Mouse (Mus musculus) intestine, embryonic 15.5 days (tissue): ENCODE data around the gene Gm38392. TPM values are rescaled to one million over a fixed set of nuclear protein-coding genes. Genes with fewer than 3 reads are reported as not detected.
A peak's percentile ranks its signal among the peaks of the same experiment; 100 is the strongest.

ENCODE experiments used
- ATAC-seq: fragments of 200-750 bp; cut with Nextera tagmentation; 2 replicates; pipeline ENCODE4 v1.8.0; 2017; ENCODE audit warnings: moderate TSS enrichment, moderate library complexity
- H3K27ac ChIP-seq: fragments of 300-500 bp; sonication (generic); 2 replicates; pipeline ENCODE4 v1.5.1; 2015; ENCODE audit warnings: mild to moderate bottlenecking, inconsistent platforms
- H3K27me3 ChIP-seq: fragments of 300-500 bp; sonication (generic); replicated peaks from 2 replicates; pipeline ENCODE4 v1.6.1; 2015; ENCODE audit warnings: inconsistent platforms
- H3K36me3 ChIP-seq: fragments of 300-500 bp; sonication (generic); 2 replicates; pipeline ENCODE4 v1.6.1; 2015; ENCODE audit warnings: inconsistent platforms
- H3K4me1 ChIP-seq: fragments of 300-500 bp; sonication (generic); replicated peaks from 2 replicates; pipeline ENCODE4 v1.6.1; 2015; ENCODE audit warnings: inconsistent platforms
- H3K4me2 ChIP-seq: fragments of 300-500 bp; sonication (generic); replicated peaks from 2 replicates; pipeline ENCODE4 v1.6.1; 2015; ENCODE audit warnings: mild to moderate bottlenecking, inconsistent platforms
- H3K4me3 ChIP-seq: fragments of 300-500 bp; sonication (generic); replicated peaks from 2 replicates; pipeline ENCODE4 v1.5.1; 2015; ENCODE audit warnings: inconsistent platforms
- H3K9ac ChIP-seq: fragments of 300-500 bp; sonication (generic); 2 replicates; pipeline ENCODE4 v1.6.1; 2015; ENCODE audit warnings: inconsistent platforms
- H3K9me3 ChIP-seq: fragments of 300-500 bp; sonication (generic); 2 replicates; pipeline ENCODE4 v1.6.1; 2016; ENCODE audit warnings: inconsistent platforms
- WGBS: fragments of 180-500 bp; shearing (Covaris S2); methylation state at CpG from one replicate; pipeline ENCODE4 v1.1.7; 2015; 5-methylcytosine and 5-hydroxymethylcytosine counted together
- polyA plus RNA-seq: library from polyadenylated mRNA; unstranded; fragments of >200 nt; fragmentation: Nextera tagmentation; extraction: Ambion mirVana; gene quantifications from 2 replicates; pipeline ENCODE4 v1.2.1, GENCODE M21; 2015

The Gm38392 gene
- polyA plus RNA-seq, result 0.15 and 0.42 TPM in 2 replicates

DNA sequence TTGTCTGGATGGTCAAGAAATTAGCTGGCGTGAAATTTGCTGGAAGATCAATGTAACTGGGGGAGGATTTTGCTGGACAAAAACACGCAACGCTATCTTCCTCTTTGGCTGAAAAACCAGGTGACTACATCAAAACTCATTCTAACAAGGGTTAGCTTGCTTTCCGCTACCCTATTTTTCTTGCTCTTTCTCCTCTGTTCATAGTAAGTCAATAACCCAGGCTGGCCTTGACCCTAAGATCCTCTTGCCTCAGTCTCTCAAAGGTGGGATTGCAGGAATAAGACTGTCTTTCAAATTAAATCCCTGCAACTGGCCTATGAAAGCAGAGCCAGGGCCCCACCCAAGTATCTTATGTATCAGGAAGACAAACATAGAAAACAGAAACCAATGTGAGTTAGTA lies at the start of gene Gm38392:
TSS of gene Gm38392 (minus strand) at position 101 of the 400 bp plus-strand sequence.
- Histone ChIP-seq H3K9ac (no peak within 1 kb of the TSS), H3K27me3 (no peaks in the 10 kb centered on the region), H3K4me3 (no peak within 1 kb of the TSS), H3K4me1 (no peaks in the 10 kb centered on the region), H3K36me3 (no peaks in the 10 kb centered on the region), H3K9me3 (no peaks in the 10 kb centered on the region), H3K27ac (no peak within 1 kb of the TSS), H3K4me2 (no peak within 1 kb of the TSS)
- WGBS, result 98% methylated on average over 4 of the region's 4 CpGs
- no peak for ATAC-seq

DNA sequence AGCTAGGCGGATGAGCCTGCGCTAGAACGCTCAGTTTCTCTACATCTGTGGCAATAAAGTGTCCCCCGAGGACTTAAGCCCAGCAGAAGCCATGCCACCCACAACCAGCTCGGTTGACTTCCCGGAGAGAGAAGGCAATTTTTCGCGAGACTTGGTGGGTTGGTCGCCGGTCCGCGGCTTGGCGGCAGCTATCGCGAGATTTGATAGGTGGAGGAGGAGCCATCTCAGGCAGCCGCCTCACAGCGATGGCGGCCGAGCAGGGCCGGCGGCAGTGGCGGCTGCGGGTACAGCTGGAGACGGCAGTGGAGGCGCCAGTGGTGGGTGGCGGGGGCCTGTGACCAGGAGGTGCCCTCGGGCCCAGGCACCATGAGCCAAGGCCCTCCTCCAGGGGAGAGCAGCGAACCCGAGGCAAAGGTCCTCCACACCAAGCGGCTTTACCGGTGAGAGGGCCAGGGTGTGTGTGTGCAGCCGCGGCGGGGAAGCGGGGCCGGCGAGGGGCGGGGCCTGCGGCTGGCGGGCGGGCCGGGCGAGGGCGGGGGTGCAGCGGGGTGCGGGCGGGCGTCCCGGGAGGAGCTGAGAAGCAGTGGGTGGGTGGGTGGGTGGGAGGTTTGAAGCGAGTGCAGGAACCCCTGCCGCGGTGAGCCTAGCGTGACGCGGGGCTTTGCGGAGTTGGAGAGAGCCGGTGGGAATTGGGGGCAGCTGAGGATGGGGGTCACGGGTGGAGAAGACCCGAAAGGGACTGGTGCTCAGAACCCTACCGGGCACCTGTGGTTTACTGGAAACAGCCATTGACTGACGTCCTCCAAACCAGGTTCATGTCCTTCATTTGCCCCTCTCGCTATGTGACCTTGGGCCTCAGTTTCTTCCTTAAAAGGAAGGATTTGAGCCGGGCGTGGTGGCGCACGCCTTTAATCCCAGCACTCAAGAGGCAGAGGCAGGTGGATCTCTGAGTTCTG lies 49.3 kb upstream of the Gm38392 start, which contains the start of the genes Tmem79 and Smg5:
TSS of gene Tmem79 (minus strand) at position 91 of the 956 bp plus-strand sequence.
TSS of gene Smg5 (plus strand) at position 203 of the 956 bp plus-strand sequence.
- peak within 1 kb of the TSS; percentile 66 for H3K4me2 ChIP-seq
- peak within 1 kb of the TSS; percentile 95 for H3K9ac ChIP-seq
- H3K9me3 ChIP-seq, result no peaks in the 10 kb centered on the region
- peaks cover 10% of the 10 kb centered on the region for H3K4me1 ChIP-seq
- peak within 1 kb of the TSS; percentile 93 for H3K27ac ChIP-seq
- 1% methylated on average over 48 of the region's 66 CpGs for WGBS
- H3K27me3 ChIP-seq, result no peaks in the 10 kb centered on the region
- no peaks in the 10 kb centered on the region for H3K36me3 ChIP-seq
- H3K4me3 ChIP-seq, result peak within 1 kb of the TSS; percentile 81
- ATAC-seq, result peak; percentile 89

DNA sequence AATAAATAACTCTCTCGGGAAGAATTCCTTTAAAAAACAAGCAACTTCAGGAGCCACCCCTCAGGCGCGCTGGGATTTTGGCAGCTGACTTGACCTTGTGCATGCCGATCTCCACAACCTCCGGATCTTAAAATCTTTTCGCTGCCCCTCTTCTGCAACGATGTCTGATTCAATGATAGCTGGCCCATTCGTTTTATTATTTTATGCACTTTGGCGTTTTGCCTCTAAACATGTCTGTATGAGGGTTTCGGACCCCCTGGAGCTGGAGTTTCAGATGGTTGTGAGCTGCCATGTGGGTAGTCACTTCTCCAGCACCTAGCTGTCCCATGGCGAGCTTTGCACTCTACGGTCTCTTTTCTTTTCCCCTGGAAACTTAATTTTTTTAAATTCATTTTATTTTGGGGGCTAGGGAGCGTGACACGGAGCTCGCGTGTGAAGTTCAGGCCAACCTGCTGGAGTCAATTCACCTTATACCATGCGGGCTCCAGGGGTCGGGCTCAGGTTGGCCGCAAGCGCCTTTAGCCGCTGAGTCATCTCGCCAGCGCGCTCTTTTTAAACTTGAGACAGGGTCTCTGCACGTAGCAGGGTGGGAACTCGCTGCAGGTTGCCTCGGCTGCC lies 48.5 kb upstream of the Gm38392 start:
- Histone ChIP-seq H3K4me1 (peaks cover 10% of the 10 kb centered on the region), H3K9ac (peak overlapping the region; percentile 95), H3K4me2 (peak overlapping the region; percentile 66), H3K9me3 (no peaks in the 10 kb centered on the region), H3K36me3 (no peaks in the 10 kb centered on the region), H3K4me3 (peak overlapping the region; percentile 81), H3K27me3 (no peaks in the 10 kb centered on the region), H3K27ac (peak overlapping the region; percentile 93)
- under 1% methylated on average over 27 of the region's 27 CpGs for WGBS
- peak; percentile 31 for ATAC-seq

DNA sequence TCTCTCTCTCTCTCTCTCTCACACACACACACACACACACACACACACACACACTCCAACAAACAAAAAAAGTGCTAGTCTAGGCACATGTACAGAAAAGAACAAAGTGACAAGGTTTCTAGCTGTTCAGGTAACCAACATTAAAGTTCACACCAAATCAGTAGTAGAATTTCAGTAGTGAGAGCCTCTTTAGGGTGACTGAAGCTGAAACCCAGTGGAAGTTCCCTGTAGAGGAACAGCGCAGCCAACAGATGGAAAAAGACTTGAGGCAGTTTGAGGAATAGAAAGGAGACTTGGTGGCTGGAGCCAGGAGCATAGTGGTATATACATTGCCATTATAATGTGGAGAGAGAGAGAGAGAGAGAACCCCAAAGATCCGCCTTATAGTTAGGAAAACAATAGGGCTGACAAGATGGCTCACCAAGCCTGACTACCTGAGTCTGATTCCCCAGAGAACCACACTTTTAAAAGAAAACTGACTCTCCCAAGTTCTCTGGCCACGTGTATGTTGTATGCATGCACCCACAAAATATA lies 48.0 kb upstream of the Gm38392 start:
- H3K4me1 ChIP-seq, result peaks cover 10% of the 10 kb centered on the region
- no peaks in the 10 kb centered on the region for H3K27me3 ChIP-seq
- no peaks in the 10 kb centered on the region for H3K36me3 ChIP-seq
- no peak for ATAC-seq
- H3K4me2 ChIP-seq, result peak overlapping the region; percentile 66
- WGBS, result 32% methylated on average over 3 of the region's 3 CpGs
- no peaks in the 10 kb centered on the region for H3K9me3 ChIP-seq
- peak overlapping the region; percentile 93 for H3K27ac ChIP-seq
- H3K9ac ChIP-seq, result peak overlapping the region; percentile 95
- H3K4me3 ChIP-seq, result peak overlapping the region; percentile 81

DNA sequence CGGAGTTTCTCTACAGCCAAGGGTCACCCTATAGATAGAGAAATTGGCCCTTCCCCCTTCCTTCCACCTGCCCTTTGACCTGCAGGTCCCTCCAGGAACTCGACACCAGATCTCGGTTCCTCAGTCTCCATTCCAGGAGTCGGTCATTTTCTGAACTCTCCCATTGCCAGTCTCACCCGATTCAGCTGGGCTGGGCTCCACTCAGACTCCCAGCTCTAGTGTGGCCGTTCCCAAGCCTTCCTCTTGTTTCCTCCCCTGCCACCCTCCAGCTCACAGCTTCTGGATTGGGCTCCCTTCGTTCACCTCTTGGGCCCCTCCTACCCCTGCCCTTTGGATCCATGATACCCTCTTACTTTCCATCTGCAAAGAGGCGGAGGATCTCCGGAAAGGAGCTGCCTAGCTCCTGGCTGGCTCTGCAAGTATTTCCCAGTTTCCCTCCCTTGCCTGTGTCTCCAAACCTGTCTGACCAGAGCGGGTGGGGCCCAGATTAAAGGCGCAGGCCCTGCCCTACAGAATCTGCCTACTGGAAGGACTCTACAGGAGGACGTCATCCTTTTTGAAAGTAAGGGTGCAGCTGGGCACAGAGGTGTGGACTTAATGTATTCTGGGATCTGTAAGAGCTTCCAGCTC lies 47.1 kb upstream of the Gm38392 start:
- Histone ChIP-seq H3K9ac (peak overlapping the region; percentile 42), H3K4me3 (peak overlapping the region; percentile 81), H3K27me3 (no peaks in the 10 kb centered on the region), H3K4me2 (peak overlapping the region; percentile 66), H3K36me3 (peaks cover 2% of the 10 kb centered on the region; the same call in 1 of the 2 replicates), H3K27ac (peak overlapping the region; percentile 93), H3K9me3 (no peaks in the 10 kb centered on the region), H3K4me1 (peaks cover 10% of the 10 kb centered on the region)
- WGBS, result 34% methylated on average over 12 of the region's 12 CpGs
- peak; percentile 83 for ATAC-seq

DNA sequence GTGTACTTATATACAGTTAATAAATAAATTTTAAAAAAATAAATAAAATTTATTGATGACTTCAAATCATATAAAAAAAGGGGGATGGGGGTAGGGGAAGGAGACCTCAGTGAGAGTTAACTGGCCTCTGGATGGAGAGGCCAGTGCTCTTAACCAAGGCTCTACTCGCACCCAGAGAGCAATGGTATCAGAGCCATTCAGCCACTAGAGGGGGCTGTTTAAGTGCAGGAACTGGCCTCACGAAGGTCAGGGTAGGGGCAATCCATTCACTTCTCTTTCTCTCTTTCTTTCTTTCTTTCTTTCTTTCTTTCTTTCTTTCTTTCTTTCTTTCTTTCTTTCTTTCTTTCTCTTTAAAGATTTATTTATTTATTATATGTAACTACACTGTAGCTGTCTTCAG lies 44.3 kb upstream of the Gm38392 start:
- ATAC-seq, result no peak
- peaks cover 6% of the 10 kb centered on the region; the same call in 1 of the 2 replicates for H3K36me3 ChIP-seq
- no peak overlapping the region for H3K27ac ChIP-seq
- no peaks in the 10 kb centered on the region for H3K9me3 ChIP-seq
- no peak overlapping the region for H3K9ac ChIP-seq
- no peaks in the 10 kb centered on the region for H3K27me3 ChIP-seq
- WGBS, result 38% methylated on average over 2 of the region's 2 CpGs
- peaks cover 3% of the 10 kb centered on the region; the same call in 1 of the 2 replicates for H3K4me1 ChIP-seq
- no peak overlapping the region for H3K4me2 ChIP-seq
- H3K4me3 ChIP-seq, result no peak overlapping the region

DNA sequence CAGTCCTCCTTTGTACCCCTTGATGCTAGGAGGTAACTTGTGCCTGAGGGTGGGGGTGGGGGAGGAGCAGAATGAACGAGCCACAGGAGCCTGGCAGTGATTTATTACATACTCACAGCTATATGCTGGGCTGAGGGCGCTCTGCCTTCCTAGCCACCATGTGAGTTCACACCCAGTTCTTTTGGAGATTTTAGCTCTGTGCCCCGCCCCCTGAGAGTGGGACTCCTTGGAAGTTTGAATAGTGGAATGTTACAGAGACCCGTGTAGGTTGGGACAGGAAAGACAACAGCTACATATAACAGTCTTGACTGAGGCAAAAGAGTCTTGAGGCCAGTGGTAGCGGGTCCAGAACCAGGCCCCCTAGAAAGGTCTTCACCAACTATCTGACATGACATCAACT lies 41.9 kb upstream of the Gm38392 start:
- Histone ChIP-seq H3K27me3 (no peaks in the 10 kb centered on the region), H3K4me3 (no peak overlapping the region), H3K9me3 (no peaks in the 10 kb centered on the region), H3K9ac (no peak overlapping the region), H3K4me2 (no peak overlapping the region), H3K27ac (no peak overlapping the region), H3K4me1 (peaks cover 10% of the 10 kb centered on the region), H3K36me3 (peaks cover 6% of the 10 kb centered on the region; the same call in 1 of the 2 replicates)
- 59% methylated on average over 5 of the region's 5 CpGs for WGBS
- ATAC-seq, result no peak

DNA sequence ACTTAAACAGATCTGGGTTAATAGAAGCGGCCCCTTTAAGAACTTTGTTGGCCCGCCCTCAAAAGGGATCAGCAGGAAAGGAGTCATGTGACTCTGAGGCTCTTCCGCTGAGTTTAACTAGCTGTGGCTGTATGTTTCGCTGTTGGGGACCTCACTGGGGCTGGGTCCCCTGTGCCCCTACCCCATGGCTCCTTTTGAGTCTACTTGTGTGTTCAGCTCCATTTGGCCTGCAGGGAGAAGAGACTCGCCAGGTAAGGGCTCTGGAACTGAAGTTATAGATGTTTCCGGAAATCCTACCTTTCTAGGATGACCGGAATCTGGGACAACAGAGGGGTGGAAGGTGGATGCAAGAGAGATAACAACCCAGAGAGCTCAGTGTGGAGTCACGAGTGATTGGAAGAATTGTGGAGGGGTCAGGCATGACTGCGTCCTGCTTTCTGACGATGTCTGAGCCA lies 38.0 kb upstream of the Gm38392 start, which contains the start of gene Glmp:
TSS of gene Glmp (plus strand) at position 73 of the 455 bp plus-strand sequence.
- WGBS, result under 1% methylated on average over 10 of the region's 10 CpGs
- Histone ChIP-seq H3K36me3 (peaks cover 34% of the 10 kb centered on the region), H3K27ac (0 out of 2 replicates have a peak within 1 kb of the TSS, but pooled peaks have one; percentile 40), H3K9ac (peak within 1 kb of the TSS; percentile 68), H3K4me2 (peak within 1 kb of the TSS; percentile 85), H3K27me3 (no peaks in the 10 kb centered on the region), H3K4me1 (peaks cover 7% of the 10 kb centered on the region), H3K9me3 (no peaks in the 10 kb centered on the region), H3K4me3 (peak within 1 kb of the TSS; percentile 84)
- ATAC-seq, result peak; percentile 88

DNA sequence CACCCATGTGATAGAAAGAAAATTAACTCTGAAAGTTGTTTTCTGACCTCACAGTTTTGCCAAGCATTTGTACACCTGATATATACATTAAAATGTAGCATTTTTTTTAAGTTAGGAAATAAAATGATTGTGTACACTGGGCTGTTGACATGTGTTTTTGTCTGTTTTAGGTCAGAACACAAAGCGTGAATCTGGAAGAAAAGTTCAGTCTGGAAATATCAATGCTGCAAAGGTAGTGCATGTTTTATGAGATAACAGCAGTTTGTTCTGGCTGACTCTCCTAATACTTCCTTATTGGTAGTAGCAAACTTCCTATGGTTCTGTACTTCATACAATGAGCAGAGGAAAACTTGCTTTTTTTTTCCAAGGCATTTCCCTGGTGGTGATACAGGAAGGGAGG lies 12.2 kb upstream of the Gm38392 start:
- Histone ChIP-seq H3K4me3 (no peak overlapping the region), H3K4me1 (peaks cover 10% of the 10 kb centered on the region), H3K27ac (no peak overlapping the region), H3K9me3 (no peaks in the 10 kb centered on the region), H3K27me3 (no peaks in the 10 kb centered on the region), H3K4me2 (no peak overlapping the region), H3K9ac (no peak overlapping the region), H3K36me3 (peaks cover 40% of the 10 kb centered on the region)
- 76% methylated on average over 1 of the region's 1 CpGs for WGBS
- no peak for ATAC-seq

DNA sequence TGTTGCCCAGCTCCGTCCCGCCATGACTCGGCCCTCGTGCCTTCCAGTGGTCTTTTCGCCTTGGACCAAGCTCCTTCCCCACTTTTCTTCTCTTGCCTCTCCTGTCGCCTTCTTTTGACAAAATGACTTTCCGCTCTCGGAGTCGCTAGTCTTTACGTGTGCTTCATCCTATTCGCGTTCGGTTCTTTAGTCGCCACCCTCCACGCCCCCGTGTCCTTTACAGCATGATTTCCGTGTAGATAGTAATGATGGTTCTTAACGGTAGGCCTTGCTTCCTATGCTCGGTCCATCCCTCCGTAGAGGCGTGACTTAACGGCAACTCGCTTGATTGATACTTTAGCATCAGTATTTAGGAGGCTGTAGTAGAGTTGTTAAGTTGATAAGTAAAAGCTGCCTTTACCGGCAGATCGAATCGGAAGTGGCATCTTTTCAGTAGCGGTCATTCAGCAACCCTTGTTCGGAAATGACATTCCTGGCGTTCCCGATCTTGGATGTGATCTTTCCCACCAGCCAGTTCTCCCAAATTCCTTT lies 10.4 kb upstream of the Gm38392 start:
- peak overlapping the region; percentile 62 for H3K4me2 ChIP-seq
- peak overlapping the region; percentile 89 for H3K9ac ChIP-seq
- no peaks in the 10 kb centered on the region for H3K27me3 ChIP-seq
- peak overlapping the region; percentile 94 for H3K27ac ChIP-seq
- peaks cover 10% of the 10 kb centered on the region for H3K4me1 ChIP-seq
- peak overlapping the region; percentile 89 for H3K4me3 ChIP-seq
- H3K9me3 ChIP-seq, result no peaks in the 10 kb centered on the region
- WGBS, result under 1% methylated on average over 30 of the region's 30 CpGs
- ATAC-seq, result peak; percentile 27
- H3K36me3 ChIP-seq, result peaks cover 25% of the 10 kb centered on the region

DNA sequence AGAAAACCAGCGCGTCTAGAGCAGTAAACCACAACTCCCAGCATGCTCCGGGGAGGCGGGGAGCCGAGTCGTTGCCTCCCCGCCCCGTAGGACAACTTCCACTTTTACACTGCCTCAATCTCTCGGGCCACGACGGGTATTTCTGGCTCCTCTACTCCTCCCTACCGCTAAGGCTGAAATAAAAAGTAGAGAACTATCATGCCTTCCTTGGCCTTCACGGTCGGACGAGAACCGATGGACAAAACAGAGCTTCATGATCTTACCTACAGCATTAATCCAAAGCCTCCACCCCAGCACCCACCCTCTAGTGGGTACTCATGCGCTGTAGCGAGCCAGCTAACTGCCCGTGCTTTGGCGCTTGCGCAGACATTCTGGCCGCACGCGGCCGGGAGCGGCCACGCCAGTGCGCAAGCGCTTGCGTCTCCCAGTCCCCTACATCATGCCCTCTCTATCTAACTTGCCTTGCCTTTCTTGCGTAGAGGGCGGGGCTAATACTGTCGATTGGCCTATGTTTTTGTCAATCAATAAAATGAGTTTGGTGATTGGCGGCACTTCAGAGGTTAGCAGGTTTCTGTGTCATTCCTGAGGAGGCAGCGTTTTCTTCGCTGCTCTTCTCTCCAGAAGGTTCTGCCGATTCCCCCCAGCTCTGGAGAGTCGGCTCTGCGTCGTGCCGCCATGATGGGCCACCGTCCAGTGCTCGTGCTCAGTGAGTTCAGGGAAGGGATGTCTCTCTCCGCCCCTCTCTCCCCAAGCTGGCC lies 9.7 kb upstream of the Gm38392 start, which contains the start of the genes Tsacc and Cct3:
TSS of gene Tsacc (minus strand) at position 439 of the 758 bp plus-strand sequence.
TSS of gene Cct3 (plus strand) at position 556 of the 758 bp plus-strand sequence.
- WGBS, result under 1% methylated on average over 44 of the region's 44 CpGs
- Histone ChIP-seq H3K9ac (peak within 1 kb of the TSS; percentile 89), H3K4me3 (peak within 1 kb of the TSS; percentile 89), H3K27me3 (no peaks in the 10 kb centered on the region), H3K4me2 (peak within 1 kb of the TSS; percentile 63), H3K36me3 (peaks cover 22% of the 10 kb centered on the region), H3K9me3 (no peaks in the 10 kb centered on the region), H3K27ac (peak within 1 kb of the TSS; percentile 94), H3K4me1 (peaks cover 10% of the 10 kb centered on the region)
- ATAC-seq, result peak; percentile 99
